Mouse (Mus musculus): ENCODE data around the gene Impdh1.
"Not testable (repeated sequence)": the region's sequence is repeated elsewhere in the genome, so short reads cannot be mapped to it uniquely, and the experiment has no call there.

Gene Impdh1

GRCm38 (mm10) chr6:29215881-29216501 lies at the start of gene Impdh1:
Impdh1 (minus strand) TSS chr6:29216364.
- DNase-seq (ENCODE audit: low spot score) = no peak

GRCm38 (mm10) chr6:29264456-29264781 lies 48.3 kb upstream of the Impdh1 start:
- DNase-seq (ENCODE audit: low spot score) = no peak

- DNase-seq (ENCODE audit: low spot score) = no peak
Measured at GRCm38 (mm10) chr6:29263650-29264455, 47.7 kb upstream of the Impdh1 start.

GRCm38 (mm10) chr6:29261831-29262230 lies 45.7 kb upstream of the Impdh1 start:
- DNase-seq (ENCODE audit: low spot score) = no peak

- DNase-seq (ENCODE audit: low spot score) = no peak
Measured at GRCm38 (mm10) chr6:29259418-29259817, 43.3 kb upstream of the Impdh1 start.

- DNase-seq (ENCODE audit: low spot score) = no peak
Measured at GRCm38 (mm10) chr6:29247072-29247471, 30.9 kb upstream of the Impdh1 start.

GRCm38 (mm10) chr6:29246585-29246984 lies 30.4 kb upstream of the Impdh1 start:
- no peak for DNase-seq (ENCODE audit: low spot score)

GRCm38 (mm10) chr6:29246183-29246582 lies 30.0 kb upstream of the Impdh1 start:
- no peak for DNase-seq (ENCODE audit: low spot score)

GRCm38 (mm10) chr6:29245272-29246120 lies 29.3 kb upstream of the Impdh1 start:
- DNase-seq (ENCODE audit: low spot score) = no peak

GRCm38 (mm10) chr6:29242265-29242664 lies 26.1 kb upstream of the Impdh1 start:
- DNase-seq (ENCODE audit: low spot score) = no peak

- DNase-seq (ENCODE audit: low spot score) = no peak
Measured at GRCm38 (mm10) chr6:29241697-29242096, 25.5 kb upstream of the Impdh1 start.

GRCm38 (mm10) chr6:29240806-29241205 lies 24.6 kb upstream of the Impdh1 start:
- DNase-seq (ENCODE audit: low spot score) = no peak

GRCm38 (mm10) chr6:29234272-29234671 lies 18.1 kb upstream of the Impdh1 start:
- no peak for DNase-seq (ENCODE audit: low spot score)

- no peak for DNase-seq (ENCODE audit: low spot score)
Measured at GRCm38 (mm10) chr6:29233710-29234109, 17.5 kb upstream of the Impdh1 start.

GRCm38 (mm10) chr6:29232321-29232720 lies 16.2 kb upstream of the Impdh1 start:
- DNase-seq (ENCODE audit: low spot score) = no peak

- DNase-seq (ENCODE audit: low spot score) = no peak
Measured at GRCm38 (mm10) chr6:29231799-29232198, 15.6 kb upstream of the Impdh1 start.

GRCm38 (mm10) chr6:29230386-29230785 lies 14.2 kb upstream of the Impdh1 start:
- no peak for DNase-seq (ENCODE audit: low spot score)

- DNase-seq (ENCODE audit: low spot score) = no peak
Measured at GRCm38 (mm10) chr6:29229265-29229913, 13.2 kb upstream of the Impdh1 start.

- not testable (repeated sequence) for DNase-seq (ENCODE audit: low spot score)
Measured at GRCm38 (mm10) chr6:29217717-29218116, 1.6 kb upstream of the Impdh1 start.

GRCm38 (mm10) chr6:29215181-29215580 lies 983 bp downstream of the Impdh1 start:
- no peak for DNase-seq (ENCODE audit: low spot score)

GRCm38 (mm10) chr6:29214776-29215175 lies 1.4 kb downstream of the Impdh1 start:
- DNase-seq (ENCODE audit: low spot score) = no peak

GRCm38 (mm10) chr6:29214245-29214644 lies 1.9 kb downstream of the Impdh1 start:
- DNase-seq (ENCODE audit: low spot score) = no peak

All from urinary bladder, postnatal 10 days (tissue).